Mouse (Mus musculus) left cerebral cortex, adult 2 months (tissue): ENCODE results near the gene Syndig1l. TPM values are rescaled to one million over a fixed set of nuclear protein-coding genes. Genes with fewer than 3 reads are reported as not detected.

Experiments used
- DNase-seq, 2 experiments: peaks; one replicate each; pipeline ENCODE4 v3.0.0; 2021 to 2022; ENCODE audit warnings: low spot score in 2 of 2, mixed read lengths in 1 of 2; ENCODE audit errors: extremely low spot score in 1 of 2
- H3K27ac ChIP-seq: fragments of 200-600 bp; 2 replicates; pipeline ENCODE4 v1.8.1; 2022
- H3K4me3 ChIP-seq: fragments of 200-600 bp; 2 replicates; pipeline ENCODE4 v1.8.1; 2022
- CTCF ChIP-seq: fragments of 200-600 bp; IDR thresholded peaks from 2 replicates; pipeline ENCODE4 v1.8.1; 2022; ENCODE audit warnings: antibody characterized with exemption, mild to moderate bottlenecking, moderate library complexity
- intact Hi-C: fragments of 180-260 bp; cut with DNase I; formaldehyde crosslinking; loops from one replicate; pipeline ENCODE4 v1.15.1; 2025
- long read RNA-seq, 2 experiments: library from polyadenylated mRNA; stranded (forward); transcript quantifications; one replicate each; pipeline ENCODE4 v2.0.0; 2021; ENCODE audit warnings: borderline mapping rate in 2 of 2
- total RNA-seq, 2 experiments: library from RNA; stranded (reverse); gene quantifications; 2 replicates each; pipeline ENCODE4 v1.2.3; 2021

Gene Syndig1l
- total RNA-seq: 10 to 100 TPM; 11.7 to 21.3 TPM
- long read RNA-seq, experiment 1, transcript Syndig1l-201 (4 exons, 2,524 nt): major isoform, 33 of 52 reads
- long read RNA-seq, experiment 1, partial matches to known transcripts: 1 of 52 reads
- long read RNA-seq, experiment 1, other reads (novel, unspliced or antisense): 15 of 52 reads
- long read RNA-seq, experiment 2, transcript Syndig1l-201 (4 exons, 2,524 nt): major isoform, 23 of 30 reads
- long read RNA-seq, experiment 2, partial matches to known transcripts: 1 of 30 reads
- long read RNA-seq, experiment 2, other reads (novel, unspliced or antisense): 5 of 30 reads

- DNase-seq: peak; percentile 49 to 51
- H3K27ac ChIP-seq: no peak within 1 kb of the TSS
- intact Hi-C loops: no loop called here
- H3K4me3 ChIP-seq: peak within 1 kb of the TSS; percentile 49
- no peak for TF ChIP-seq CTCF
Observed at GRCm38 (mm10) chr12:84698319-84699081, at the start of gene Syndig1l. Gene Syndig1l (minus strand): TSS chr12:84698831.

- Histone ChIP-seq H3K27ac (no peak overlapping the region), H3K4me3 (no peak overlapping the region)
- TF ChIP-seq CTCF: no peak
- no peak for DNase-seq
- intact Hi-C loops: no loop called here
Observed at GRCm38 (mm10) chr12:84748134-84748533, 49.5 kb upstream of the Syndig1l start.

- intact Hi-C loops: no loop called here
- Histone ChIP-seq H3K27ac (no peak overlapping the region), H3K4me3 (no peak overlapping the region)
- no peak for TF ChIP-seq CTCF
- DNase-seq: no peak
Observed at GRCm38 (mm10) chr12:84745700-84746099, 47.1 kb upstream of the Syndig1l start.

- intact Hi-C loops: no loop called here
- Histone ChIP-seq H3K4me3 (no peak overlapping the region), H3K27ac (no peak overlapping the region)
- DNase-seq: no peak
- no peak for TF ChIP-seq CTCF
Observed at GRCm38 (mm10) chr12:84743496-84743895, 44.9 kb upstream of the Syndig1l start.

GRCm38 (mm10) chr12:84733366-84733765 lies 34.7 kb upstream of the Syndig1l start:
- DNase-seq: no peak
- intact Hi-C loops: no loop called here
- no peak for TF ChIP-seq CTCF
- Histone ChIP-seq H3K4me3 (no peak overlapping the region), H3K27ac (no peak overlapping the region)

- intact Hi-C loops: no loop called here
Observed at GRCm38 (mm10) chr12:84728421-84728820, 29.8 kb upstream of the Syndig1l start.

GRCm38 (mm10) chr12:84727434-84727833 lies 28.8 kb upstream of the Syndig1l start:
- DNase-seq: no peak
- Histone ChIP-seq H3K4me3 (no peak overlapping the region), H3K27ac (no peak overlapping the region)
- intact Hi-C loops: no loop called here
- no peak for TF ChIP-seq CTCF

More at GRCm38 (mm10) chr12:84728421-84728820, 29.8 kb upstream of the Syndig1l start:
- no peak for DNase-seq
- Histone ChIP-seq H3K27ac (no peak overlapping the region), H3K4me3 (no peak overlapping the region)
- no peak for TF ChIP-seq CTCF

- intact Hi-C loops: no loop called here
- no peak overlapping the region for H3K4me3 ChIP-seq
- DNase-seq: no peak
- no peak overlapping the region for H3K27ac ChIP-seq
- no peak for TF ChIP-seq CTCF
Observed at GRCm38 (mm10) chr12:84726986-84727385, 28.4 kb upstream of the Syndig1l start.

- DNase-seq: no peak
- Histone ChIP-seq H3K4me3 (no peak overlapping the region), H3K27ac (no peak overlapping the region)
- no peak for TF ChIP-seq CTCF
- intact Hi-C loops: no loop called here
Observed at GRCm38 (mm10) chr12:84726391-84726790, 27.8 kb upstream of the Syndig1l start.

GRCm38 (mm10) chr12:84718462-84719244 lies 20.0 kb upstream of the Syndig1l start:
- Histone ChIP-seq H3K4me3 (no peak overlapping the region), H3K27ac (no peak overlapping the region)
- intact Hi-C loops: no loop called here
- DNase-seq: no peak
- no peak for TF ChIP-seq CTCF

- intact Hi-C loops: no loop called here
- no peak for DNase-seq
- Histone ChIP-seq H3K4me3 (no peak overlapping the region), H3K27ac (no peak overlapping the region)
- TF ChIP-seq CTCF: no peak
Observed at GRCm38 (mm10) chr12:84714578-84714977, 15.9 kb upstream of the Syndig1l start.
